Mouse (Mus musculus): ENCODE data around the gene S100a11. TPM values are rescaled to one million over a fixed set of nuclear protein-coding genes. Genes with fewer than 3 reads are reported as not detected.
A peak's percentile ranks its signal among the peaks of the same experiment; 100 is the strongest.

S100a11 gene
- total and polyA plus RNA-seq, 3 experiments = 0.32 TPM; not detected in 2

DNA sequence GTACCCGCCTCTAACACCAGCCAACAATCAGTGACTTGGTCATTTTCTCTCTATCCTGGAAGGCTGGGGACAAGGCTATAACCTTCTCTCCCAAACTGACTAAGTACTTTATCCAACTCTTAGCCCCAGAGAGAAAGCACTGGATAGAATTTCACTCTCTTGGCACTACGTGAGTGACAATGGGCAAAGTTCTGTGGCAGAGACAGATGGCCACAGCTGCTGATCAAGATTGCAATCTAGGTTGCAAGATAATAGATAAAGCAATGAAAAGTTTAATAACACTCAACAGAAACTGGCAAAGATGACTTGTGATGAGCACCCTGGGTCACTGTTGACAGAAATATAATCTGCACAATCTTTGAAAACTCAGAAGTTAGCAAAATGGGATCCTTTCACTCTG, 48.8 kb downstream of the S100a11 start:
- peaks cover 9 to 22% of the 10 kb centered on the region in 2 experiments for H3K4me1 ChIP-seq (ENCODE audit: control insufficient read depth in 1 of 2, insufficient read depth in 2 of 2, low read length in 2 of 2)
- no peak overlapping the region for H3K4me3 ChIP-seq (ENCODE audit: control insufficient read depth in 1 of 2, insufficient read depth in 1 of 2, low read depth in 2 of 2, low read length in 2 of 2)
- no peak overlapping the region for H3K9ac ChIP-seq (ENCODE audit: control insufficient read depth, low read depth, low read length, poor library complexity, severe bottlenecking)
- no peaks in the 10 kb centered on the region for H3K79me2 ChIP-seq (ENCODE audit: control insufficient read depth, insufficient read depth, low read length, poor library complexity)
- no peaks in the 10 kb centered on the region for H3K27me3 ChIP-seq (ENCODE audit: control insufficient read depth in 1 of 2, insufficient read depth in 2 of 2, low read length in 2 of 2)
- peak; percentile 39; the same call in 1 of the 2 replicates for TF ChIP-seq GATA1 (IDR thresholded peaks at IDR 0.05; ENCODE audit: low read depth, low read length)
- TF ChIP-seq ZNF384 (IDR thresholded peaks at IDR 0.05; ENCODE audit: low read depth, low read length) = 0 out of 2 replicates have a peak, but pooled peaks have one; percentile 33
- no peak for TF ChIP-seq JUND (IDR thresholded peaks at IDR 0.05; ENCODE audit: low read depth, low read length)
- no peak for TF ChIP-seq MXI1 (IDR thresholded peaks at IDR 0.05; ENCODE audit: low read depth, low read length)
- no peaks in the 10 kb centered on the region for H3K9me3 ChIP-seq (replicated peaks; ENCODE audit: insufficient read depth, low read length)
- no peak overlapping the region for H3K27ac ChIP-seq (ENCODE audit: control insufficient read depth, low read depth, low read length)
- peaks cover 0 to 22% of the 10 kb centered on the region in 2 experiments; a peak in 3 of 4 replicates for H3K36me3 ChIP-seq (ENCODE audit: control insufficient read depth in 1 of 2, insufficient read depth in 2 of 2, low read length in 2 of 2)
- DNase-seq (ENCODE audit: low read depth, low spot score) = no peak

DNA sequence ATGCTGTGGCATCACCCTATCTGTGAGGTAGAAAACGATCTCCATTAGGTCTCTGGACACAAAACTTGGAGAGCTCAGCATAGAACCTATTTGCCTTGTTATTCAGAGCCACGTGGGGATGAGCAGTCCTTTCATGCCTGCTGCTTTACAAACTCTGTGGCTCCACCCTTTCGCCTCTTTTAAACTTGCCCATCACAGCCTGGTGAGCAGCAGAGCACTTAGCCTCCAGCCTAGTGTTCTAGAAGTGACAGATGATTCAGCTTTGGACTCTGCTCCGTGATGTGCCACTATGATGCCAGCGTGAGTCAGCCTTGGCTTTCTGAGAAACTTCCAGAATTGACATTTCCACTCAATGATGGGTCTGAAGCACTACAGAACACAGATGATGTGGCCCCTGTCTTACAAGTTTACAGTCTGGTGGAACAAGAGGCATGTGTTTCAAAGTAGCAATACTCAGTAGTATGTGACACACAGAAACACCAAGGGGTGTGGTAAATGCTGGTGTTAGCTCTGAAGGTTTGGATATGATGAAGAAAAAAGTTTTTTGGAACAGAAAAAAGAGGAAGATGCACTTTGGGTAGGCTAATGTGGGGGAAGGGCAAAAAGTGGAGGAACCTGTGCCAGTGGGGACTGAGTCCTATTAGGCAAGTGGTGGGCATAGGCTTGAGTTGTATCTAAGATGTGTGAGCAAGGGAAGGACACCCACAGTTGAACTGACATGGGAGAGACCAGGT, 51.9 kb downstream of the S100a11 start:
- peak; percentile 62 for DNase-seq (ENCODE audit: low read depth, low spot score)
- H3K79me2 ChIP-seq (ENCODE audit: control insufficient read depth, insufficient read depth, low read length, poor library complexity) = no peaks in the 10 kb centered on the region
- H3K4me1 ChIP-seq (ENCODE audit: control insufficient read depth in 1 of 2, insufficient read depth in 2 of 2, low read length in 2 of 2) = peaks cover 12 to 22% of the 10 kb centered on the region in 2 experiments
- H3K4me3 ChIP-seq (ENCODE audit: control insufficient read depth in 1 of 2, insufficient read depth in 1 of 2, low read depth in 2 of 2, low read length in 2 of 2) = no peak overlapping the region
- H3K27ac ChIP-seq (ENCODE audit: control insufficient read depth, low read depth, low read length) = peak overlapping the region; percentile 40
- no peaks in the 10 kb centered on the region for H3K27me3 ChIP-seq (ENCODE audit: control insufficient read depth in 1 of 2, insufficient read depth in 2 of 2, low read length in 2 of 2)
- no peak overlapping the region for H3K9ac ChIP-seq (ENCODE audit: control insufficient read depth, low read depth, low read length, poor library complexity, severe bottlenecking)
- H3K9me3 ChIP-seq (replicated peaks; ENCODE audit: insufficient read depth, low read length) = no peaks in the 10 kb centered on the region
- peaks cover 0 to 22% of the 10 kb centered on the region in 2 experiments; a peak in 2 of 4 replicates for H3K36me3 ChIP-seq (ENCODE audit: control insufficient read depth in 1 of 2, insufficient read depth in 2 of 2, low read length in 2 of 2)
- no peak for TF ChIP-seq MYB (IDR thresholded peaks at IDR 0.05; ENCODE audit: low read depth, low read length)
- TF ChIP-seq TAL1 (IDR thresholded peaks at IDR 0.05; ENCODE audit: low read length) = no peak
- peak; percentile 34; the same call in 1 of the 2 replicates for TF ChIP-seq CHD2 (IDR thresholded peaks at IDR 0.05; ENCODE audit: low read length)
- TF ChIP-seq NELFE (IDR thresholded peaks at IDR 0.05; ENCODE audit: low read depth, low read length) = no peak
- no peak for TF ChIP-seq CHD1 (IDR thresholded peaks at IDR 0.05; ENCODE audit: low read depth, low read length)
- no peak for TF ChIP-seq ETS1 (IDR thresholded peaks at IDR 0.05; ENCODE audit: low read depth, low read length)
- no peak for TF ChIP-seq RAD21 (IDR thresholded peaks at IDR 0.05; ENCODE audit: low read depth, low read length)
- no peak for TF ChIP-seq SMC3 (IDR thresholded peaks at IDR 0.05; ENCODE audit: low read depth, low read length)
- peak; percentile 67; the same call in 1 of the 2 replicates for TF ChIP-seq SIN3A (IDR thresholded peaks at IDR 0.05; ENCODE audit: low read length)
- TF ChIP-seq GABPA (IDR thresholded peaks at IDR 0.05; ENCODE audit: low read depth, low read length) = no peak
- no peak for TF ChIP-seq GATA1 (IDR thresholded peaks at IDR 0.05; ENCODE audit: low read depth, low read length)
- TF ChIP-seq MAFK (IDR thresholded peaks at IDR 0.05; ENCODE audit: borderline replicate concordance, low read depth, low read length) = no peak
- no peak for TF ChIP-seq POLR2AphosphoS2 (IDR thresholded peaks at IDR 0.05; ENCODE audit: low read length)
- peak; percentile 19 to 22; a peak in 2 of 4 replicates for TF ChIP-seq EP300 (IDR thresholded peaks at IDR 0.05; ENCODE audit: low read depth in 1 of 2, low read length in 2 of 2)
- no peak for TF ChIP-seq NRF1 (IDR thresholded peaks at IDR 0.05; ENCODE audit: insufficient read depth, low read depth, low read length, poor library complexity, severe bottlenecking)
- TF ChIP-seq MAX (IDR thresholded peaks at IDR 0.05; ENCODE audit: low read length) = no peak; the same call in 1 of the 2 replicates
- no peak for TF ChIP-seq ZMIZ1 (IDR thresholded peaks at IDR 0.05; ENCODE audit: low read depth, low read length)
- peak; percentile 69 for TF ChIP-seq ZNF384 (IDR thresholded peaks at IDR 0.05; ENCODE audit: low read depth, low read length)
- no peak for TF ChIP-seq POLR2A (IDR thresholded peaks at IDR 0.05; ENCODE audit: control insufficient read depth in 1 of 2, insufficient read depth in 1 of 2, low read depth in 1 of 2, low read length in 2 of 2, poor library complexity in 1 of 2)
- TF ChIP-seq E2F4 (IDR thresholded peaks at IDR 0.05; ENCODE audit: borderline replicate concordance, low read depth, low read length) = no peak
- no peak for TF ChIP-seq ZKSCAN1 (IDR thresholded peaks at IDR 0.05; ENCODE audit: low read depth, low read length)
- TF ChIP-seq ELF1 (IDR thresholded peaks at IDR 0.05; ENCODE audit: low read depth, low read length) = no peak
- TF ChIP-seq UBTF (IDR thresholded peaks at IDR 0.05; ENCODE audit: borderline replicate concordance, insufficient read depth, low read depth, low read length) = no peak
- no peak for TF ChIP-seq TCF12 (IDR thresholded peaks at IDR 0.05; ENCODE audit: low read depth, low read length)
- TF ChIP-seq ZC3H11A (IDR thresholded peaks at IDR 0.05; ENCODE audit: low read depth, low read length) = no peak
- TF ChIP-seq TBP (IDR thresholded peaks at IDR 0.05; ENCODE audit: low read depth, low read length) = no peak
- TF ChIP-seq BHLHE40 (IDR thresholded peaks at IDR 0.05; ENCODE audit: borderline replicate concordance, low read depth, low read length) = 0 out of 2 replicates have a peak, but pooled peaks have one; percentile 5
- TF ChIP-seq POLR2AphosphoS5 (IDR thresholded peaks at IDR 0.05; ENCODE audit: borderline replicate concordance, low read depth, low read length) = no peak
- no peak for TF ChIP-seq MAZ (IDR thresholded peaks at IDR 0.05; ENCODE audit: low read depth, low read length)

All from MEL (cell line).